Mouse (Mus musculus) mouse embryonic stem cell (cell line): ENCODE results near the gene Plxna4.

ENCODE experiments used
- in situ Hi-C, 2 experiments: fragments of 300-500 bp; cut with MboI; formaldehyde crosslinking; loops; 1 replicate in 1 of 2; 3 replicates in 1 of 2; pipeline ENCODE4 v1.14.3; 2019 to 2020; ENCODE audit warnings: low sequenced_read_pairs in 2 of 2, low pct_unique_long_range_greater_than_20kb in 1 of 2, mixed read lengths in 1 of 2; ENCODE audit not compliant: unreplicated experiment in 1 of 2

The Plxna4 gene

DNA sequence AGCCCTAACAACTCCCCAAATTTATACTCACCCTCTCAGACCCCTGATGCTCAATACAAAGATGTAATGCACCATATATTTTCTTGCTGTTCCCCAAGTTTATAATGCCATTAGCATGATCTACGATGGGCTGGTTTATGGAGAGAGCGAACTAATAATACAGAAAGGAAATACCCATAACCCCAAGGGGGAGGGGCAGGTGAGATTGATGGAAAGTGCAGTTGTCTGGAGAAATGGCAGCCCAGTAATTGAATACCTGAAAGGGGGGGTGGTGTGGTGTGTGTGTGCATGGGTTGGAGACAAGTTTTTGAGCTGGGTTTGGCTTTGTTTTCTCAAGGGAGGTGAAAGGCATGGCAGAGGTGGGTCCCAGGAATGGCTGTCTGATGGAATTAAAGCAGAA lies 356.6 kb downstream of the Plxna4 start:
- in situ Hi-C loops = no loop called here

DNA sequence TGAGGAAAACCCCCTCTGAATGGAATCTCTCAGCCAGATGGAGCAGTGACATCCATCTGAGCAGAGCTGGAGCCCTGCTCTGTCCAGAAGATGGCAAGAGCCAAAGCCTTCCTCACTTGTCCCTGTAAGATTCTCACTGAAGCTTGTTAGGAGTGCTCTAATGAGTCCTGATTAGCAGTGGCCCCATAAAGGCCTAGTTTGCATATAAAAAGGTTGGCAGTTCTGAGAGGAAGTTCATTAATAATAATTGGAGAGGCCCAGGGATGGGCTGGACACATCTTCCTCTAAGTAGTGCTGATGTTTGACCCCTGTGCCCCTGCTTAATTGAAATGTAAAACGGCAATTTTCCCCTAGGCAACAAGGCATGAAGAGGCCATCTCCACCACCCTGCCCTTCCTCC lies 361.4 kb downstream of the Plxna4 start:
- in situ Hi-C loops = no loop called here

DNA sequence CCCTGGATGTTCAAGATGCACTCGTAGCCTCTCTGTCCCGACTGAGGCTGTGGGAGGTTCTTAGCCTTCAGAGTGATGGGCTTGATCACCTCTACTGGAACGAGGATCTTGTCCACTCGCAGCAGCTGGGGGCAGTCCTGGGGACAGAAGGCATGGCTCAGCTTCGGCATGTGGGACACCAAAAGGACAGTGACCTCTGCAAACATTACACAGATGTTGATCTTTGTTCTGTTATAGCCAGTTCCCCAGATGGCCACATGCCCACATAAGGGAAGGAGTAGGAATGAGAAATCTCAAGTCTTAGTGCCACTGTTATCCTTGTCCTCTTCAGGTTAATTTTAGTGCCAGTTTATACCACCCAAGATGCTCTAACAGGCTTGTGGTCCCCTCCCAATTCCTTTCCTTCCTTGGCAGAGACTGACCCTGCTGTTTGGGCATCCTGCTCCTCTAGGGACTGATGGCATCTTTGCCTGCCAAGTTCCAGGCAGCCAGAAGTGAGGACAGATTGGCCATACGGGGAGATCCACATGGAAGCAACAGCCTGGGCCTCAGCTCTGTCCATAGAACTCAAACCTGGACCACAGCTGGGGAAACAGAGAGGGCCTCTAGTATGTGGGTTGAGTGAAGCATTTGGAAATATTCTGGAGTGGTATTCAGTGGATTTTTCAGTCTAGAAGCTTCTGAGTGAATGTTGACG lies 363.8 kb downstream of the Plxna4 start:
- in situ Hi-C loops = no loop called here

DNA sequence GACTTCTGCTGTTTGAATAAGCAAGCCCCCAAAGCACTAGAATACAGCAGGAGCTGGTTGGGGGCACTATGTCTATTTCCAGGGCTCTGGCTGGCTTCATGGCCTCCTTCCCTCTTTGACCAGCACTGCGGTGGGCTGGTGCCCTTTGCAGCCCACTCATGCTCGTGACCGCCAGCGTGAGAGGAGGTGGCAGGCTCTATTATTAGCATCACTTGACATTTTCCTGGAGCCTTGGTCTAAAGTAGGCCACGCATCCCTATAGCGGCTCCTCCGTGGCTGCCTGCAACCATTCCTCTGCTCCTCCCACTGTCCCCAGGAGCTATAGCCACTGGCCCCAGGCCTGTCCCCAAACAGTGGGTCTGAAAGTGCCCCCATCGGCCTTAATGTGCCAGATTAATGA lies 367.2 kb downstream of the Plxna4 start:
- in situ Hi-C loops = no loop called here

DNA sequence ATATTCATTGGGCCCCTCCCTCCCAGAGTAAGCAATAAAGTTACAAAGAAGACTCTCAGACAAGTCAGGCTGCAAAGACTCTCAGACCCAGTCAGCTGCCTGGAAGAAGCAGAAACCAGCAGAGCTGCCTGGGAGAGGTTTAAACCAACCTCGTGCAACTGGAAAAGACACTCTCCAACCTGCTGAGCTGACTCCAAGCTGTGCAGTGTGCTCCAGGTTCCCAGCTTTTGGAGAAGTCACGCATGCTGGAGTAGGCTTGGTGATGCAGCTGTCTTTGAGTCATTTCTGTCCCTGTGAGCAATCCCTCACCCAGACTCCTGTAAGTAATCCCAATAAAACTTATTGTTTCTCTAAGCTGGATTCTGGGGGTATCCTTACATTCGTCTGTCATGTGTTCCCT lies 369.4 kb downstream of the Plxna4 start:
- in situ Hi-C loops = no loop called here

DNA sequence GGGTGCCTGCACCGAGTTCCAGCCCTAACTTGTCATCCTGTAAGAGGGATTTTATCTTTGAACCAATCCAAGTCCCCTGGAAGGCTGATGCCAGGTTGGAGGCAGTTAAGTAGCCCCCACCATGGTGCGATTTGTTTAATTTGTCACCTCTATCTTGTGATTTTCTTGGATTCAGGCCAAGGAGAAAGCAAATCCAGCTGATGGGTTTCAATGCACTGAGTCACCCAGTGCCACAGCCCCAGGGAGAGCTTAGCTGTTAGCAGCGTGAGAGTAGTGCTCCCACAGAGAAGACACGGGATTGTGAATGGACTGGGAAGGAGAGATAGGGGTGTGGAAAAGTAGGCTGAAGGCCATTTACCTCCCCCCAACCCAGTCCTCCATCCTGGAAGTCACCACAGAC lies 375.6 kb downstream of the Plxna4 start:
- in situ Hi-C loops = no loop called here

DNA sequence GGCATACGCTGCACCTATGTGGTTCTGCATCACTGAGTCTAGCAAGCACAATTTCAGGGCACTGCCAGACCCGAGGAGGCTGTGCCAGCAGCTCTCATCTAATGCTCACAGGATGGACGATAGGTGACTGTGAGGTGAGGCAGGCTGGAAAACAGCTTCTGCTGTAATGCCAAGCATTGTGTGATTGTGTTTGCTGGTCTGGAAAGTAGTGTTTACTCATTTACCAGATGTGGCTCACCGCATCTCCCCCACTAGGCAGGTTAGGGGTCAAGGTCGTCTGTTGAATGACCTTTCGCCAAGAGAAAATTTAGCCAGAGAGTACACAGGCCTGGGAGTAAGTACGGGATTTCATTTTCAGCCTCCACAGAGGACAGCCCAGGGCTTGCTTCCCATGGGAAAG lies 377.9 kb downstream of the Plxna4 start:
- in situ Hi-C loops = no loop called here

DNA sequence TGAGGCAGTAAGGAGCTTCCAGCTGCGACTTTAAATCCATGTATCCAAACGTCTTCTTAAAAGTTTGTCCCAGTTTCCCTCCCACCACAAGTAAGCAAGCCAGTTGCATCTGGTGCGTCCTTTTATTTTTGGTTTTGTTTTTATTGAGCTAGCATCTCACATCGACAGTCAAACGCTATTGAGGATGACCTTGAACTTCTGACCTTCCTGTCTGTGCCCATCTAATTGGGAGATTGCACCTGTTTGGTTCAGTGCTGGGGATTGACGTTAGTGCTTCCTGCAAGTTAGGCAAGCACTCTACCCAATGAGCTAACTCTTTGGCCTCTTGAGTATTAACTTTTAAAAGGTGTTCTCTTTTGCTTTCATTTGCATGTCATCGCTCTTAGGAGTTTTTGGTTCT lies 379.0 kb downstream of the Plxna4 start:
- in situ Hi-C loops = no loop called here

DNA sequence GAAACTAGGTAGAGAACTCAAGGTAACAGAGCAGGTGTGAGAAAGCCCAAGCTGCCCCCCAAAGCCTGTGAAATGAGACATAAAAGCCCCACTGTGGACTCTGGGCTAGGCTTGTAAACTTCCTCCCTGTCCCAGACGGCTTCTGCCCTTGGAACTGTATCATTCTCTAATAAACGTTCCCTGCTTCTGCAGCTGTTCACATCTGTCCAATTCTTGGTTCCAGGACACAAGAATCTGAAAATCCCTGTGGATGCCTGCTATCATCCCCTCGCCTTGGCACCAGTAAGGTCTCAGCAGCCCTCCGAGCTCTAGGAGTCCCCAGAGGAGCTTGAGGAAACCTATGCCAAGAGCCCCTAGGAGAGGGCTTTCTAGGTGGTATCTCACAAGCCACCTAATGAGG lies 383.7 kb downstream of the Plxna4 start:
- in situ Hi-C loops = no loop called here

DNA sequence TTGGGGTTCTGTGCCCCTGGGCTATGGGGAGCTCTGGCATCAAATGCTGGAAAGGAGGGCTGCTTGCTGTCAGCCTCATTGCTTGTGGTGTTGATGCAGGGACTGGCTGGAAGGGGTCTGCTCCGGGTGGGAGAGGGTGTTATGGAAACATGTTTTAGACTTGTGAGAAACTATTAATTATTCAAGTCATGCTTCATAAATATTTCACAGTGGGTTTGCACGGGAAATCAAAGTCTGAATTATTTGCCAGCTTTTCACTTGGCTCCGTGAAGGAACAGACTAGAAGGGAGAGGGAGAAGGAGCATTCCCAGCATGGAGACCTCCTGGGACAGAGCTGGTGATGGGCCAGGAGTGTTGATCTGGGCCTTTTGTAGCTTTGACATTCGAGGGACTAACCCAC lies 384.6 kb downstream of the Plxna4 start:
- in situ Hi-C loops = no loop called here

DNA sequence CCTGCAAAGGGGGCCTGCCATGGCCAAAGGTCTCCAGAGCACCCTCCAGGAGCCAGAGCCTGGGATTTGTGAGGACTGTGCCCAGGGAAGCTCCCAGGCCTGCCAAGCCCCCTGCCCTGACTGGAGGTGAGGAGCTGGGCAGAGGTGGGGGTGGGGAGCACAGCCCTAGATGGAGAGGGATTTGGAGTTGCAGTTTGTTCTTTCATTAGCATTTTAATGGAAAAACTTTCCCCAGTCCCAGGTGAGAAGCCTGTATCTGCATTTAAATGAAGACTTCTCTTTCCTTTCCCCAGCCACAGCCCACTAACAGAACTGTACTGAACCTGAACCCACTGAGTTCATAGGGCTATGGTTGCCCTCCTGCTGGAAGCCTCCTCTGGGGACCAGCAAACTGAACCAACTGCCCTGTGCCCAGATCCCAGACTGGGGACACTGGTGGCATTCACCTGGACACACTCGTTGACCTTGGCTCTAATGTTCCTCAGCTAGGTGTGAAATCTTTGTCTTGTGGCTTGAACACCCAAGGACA lies 385.3 kb downstream of the Plxna4 start:
- in situ Hi-C loops = no loop called here

DNA sequence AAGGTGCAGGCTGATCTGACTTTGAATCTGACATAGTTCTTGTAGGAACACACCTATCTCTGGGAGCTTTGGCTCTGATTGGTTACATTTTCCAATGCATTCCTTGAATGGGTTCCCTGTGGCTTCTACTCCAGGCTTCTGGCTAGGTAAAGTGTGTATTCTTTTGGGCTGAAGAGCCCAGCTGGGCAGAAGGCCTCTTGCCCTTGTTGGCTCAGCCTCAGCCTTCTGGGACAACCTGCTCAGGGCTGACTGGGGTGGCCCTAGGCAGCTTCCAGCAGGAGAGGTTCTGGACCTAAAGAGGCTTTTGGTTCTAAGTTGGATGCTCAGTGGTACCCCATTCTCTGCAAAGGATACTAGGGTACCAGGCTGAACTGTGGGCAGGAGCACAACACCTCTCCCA lies 386.5 kb downstream of the Plxna4 start:
- in situ Hi-C loops = no loop called here

DNA sequence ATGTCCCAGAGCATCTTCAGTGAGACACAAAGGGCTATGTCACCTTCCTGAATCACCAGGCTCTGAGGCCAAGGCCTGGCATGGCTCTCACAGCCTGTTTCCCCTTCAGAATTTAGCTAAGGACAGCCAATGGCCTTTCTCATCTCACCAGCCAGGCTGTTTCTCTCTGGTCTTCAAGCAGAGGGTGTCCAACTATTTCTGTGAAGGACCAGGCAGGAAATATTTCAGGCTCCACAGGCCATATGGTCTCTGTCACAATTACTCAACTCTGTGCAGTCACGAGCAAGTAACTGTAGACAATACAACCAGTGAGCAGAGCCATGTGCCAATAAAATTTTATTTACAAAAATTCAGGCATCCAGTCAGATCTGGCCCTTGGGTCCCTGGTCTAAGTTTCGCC lies 388.4 kb downstream of the Plxna4 start:
- in situ Hi-C loops = no loop called here

DNA sequence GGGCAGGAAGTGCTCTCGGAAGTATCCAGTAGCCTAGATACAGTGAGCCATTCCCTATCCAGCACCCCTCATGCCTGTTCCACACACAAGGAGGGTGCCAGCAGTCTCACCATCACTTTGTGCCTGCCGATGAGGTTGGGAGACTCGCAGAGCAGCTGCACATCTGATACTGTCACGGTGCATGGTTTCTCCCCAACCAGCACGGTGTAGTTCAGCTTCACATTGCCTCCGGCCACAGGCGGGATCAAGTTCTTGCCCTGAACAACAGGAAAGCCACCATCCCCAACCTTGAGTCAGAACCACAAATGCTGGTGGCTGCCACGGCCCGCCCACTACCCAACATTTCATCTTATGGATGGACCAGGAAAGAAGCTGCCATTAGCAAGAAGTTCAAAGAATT lies 391.1 kb downstream of the Plxna4 start:
- in situ Hi-C loops = no loop called here

DNA sequence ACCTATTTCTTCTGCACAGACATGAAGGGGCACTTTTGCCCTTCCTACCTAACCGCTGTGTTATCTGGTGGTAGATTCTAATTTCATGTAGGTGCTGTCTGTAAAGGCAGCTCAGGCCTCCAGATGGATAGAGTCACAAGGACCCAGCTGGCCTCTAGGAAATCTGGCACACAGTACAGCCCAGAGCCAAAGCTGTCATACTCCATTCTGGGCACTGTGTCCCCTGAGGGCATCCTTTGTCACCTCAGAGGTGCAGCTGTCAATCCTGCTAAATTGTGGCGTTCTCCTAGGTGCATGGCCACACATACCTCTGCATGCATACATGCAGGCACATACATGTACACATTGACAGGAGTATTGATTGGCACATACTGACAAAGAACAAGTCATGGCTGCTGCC lies 394.9 kb downstream of the Plxna4 start:
- in situ Hi-C loops = no loop called here

DNA sequence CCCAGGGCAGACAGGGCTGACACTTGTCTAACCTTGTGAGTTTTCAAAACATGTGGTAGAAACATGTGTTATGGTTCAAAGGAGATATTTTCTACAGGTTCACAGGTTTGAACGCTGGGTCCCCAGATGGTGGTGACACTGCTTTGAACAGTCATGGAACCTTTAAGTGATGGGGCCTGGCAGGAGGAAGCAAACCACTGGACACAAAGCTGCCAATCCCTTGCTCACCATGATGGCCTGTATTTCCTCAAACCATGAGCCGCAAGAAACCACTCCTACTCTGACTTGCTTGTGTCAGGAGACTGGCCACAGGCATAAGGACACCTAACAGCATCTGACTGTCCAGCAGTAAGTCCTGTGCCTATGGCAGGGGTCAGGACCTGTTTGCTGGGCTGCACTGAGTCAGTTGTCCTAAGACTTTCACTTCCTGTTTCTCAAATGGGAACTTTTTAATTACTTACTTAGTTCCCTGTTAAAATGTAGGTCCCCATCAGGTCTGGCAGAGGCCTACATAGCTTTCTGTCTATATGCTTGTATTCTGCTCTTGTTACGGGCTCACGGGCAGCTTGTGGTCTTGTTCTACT lies 403.5 kb downstream of the Plxna4 start:
- in situ Hi-C loops = no loop called here

DNA sequence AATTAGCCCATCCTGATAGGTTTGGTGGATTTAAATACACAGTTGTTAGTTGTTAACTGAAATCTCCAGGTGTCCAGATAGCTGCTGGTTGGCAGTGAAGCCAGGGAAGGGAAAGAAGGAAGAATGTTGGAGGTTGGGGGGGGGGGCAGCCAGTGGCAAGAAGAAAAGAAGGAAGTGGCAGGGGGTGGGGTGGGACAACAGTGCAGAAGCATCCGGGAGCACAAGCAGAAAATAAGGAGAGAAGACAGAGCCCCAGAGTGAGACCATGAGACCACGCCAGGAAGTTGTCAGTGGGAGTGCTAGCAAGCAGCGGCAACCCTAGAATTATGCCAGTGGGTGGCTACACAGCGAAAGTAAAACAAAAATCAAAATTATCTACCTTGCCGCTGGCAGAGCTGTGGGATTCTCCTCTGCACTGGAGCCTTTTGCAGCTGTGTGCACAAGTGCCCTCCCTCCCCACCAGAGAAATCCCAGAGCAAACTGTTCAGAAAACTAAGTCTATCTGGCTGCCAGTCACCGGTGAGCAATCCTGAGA lies 404.3 kb downstream of the Plxna4 start:
- in situ Hi-C loops = no loop called here

DNA sequence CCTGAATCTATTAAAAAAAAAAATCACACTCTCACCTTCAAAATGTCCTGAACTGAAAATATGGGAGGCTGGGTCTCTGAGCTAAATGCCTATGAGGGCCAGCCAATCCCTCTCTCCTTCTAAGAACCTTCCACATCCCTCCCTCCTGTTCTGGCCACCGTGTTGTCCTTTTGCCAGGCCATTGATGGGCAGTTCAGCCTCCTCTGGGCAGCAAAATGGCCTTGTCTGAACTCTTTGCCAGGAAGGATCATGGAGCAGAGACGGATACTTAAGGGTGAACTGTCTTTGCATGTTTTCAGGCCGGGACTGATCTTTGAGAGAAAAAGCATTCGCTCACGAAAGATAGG lies 408.0 kb downstream of the Plxna4 start:
- in situ Hi-C loops = no loop called here

DNA sequence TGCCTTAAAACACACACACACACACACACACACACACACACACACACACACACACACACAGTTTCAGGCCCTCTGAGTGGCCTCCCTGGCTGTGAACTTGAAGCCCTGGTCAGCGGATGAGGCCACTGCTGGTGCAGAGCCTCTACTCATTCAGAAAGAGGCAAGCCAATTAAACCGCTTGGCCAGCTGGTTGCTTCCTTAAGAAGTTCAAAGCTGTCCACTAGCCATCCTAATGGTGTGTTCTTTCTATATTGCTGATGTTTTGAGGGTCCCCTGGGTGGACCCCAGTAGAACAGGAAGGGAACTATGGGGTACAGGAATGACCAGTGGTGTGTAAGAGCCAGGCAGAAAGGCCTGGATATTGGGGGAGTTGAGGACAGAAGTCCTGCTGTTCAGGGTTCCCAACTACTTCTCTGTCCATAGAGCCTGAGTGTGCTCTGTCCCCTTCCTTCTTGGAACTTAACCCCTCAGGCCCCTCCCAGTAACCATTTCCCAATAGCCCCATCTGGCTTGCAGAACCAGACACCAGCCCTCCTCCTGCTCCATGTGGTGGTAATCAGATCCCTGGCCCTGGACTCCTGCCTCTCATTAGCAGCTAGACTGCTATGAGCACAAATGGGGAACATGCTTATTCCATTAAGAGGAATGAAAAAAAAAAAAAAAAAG lies 408.5 kb downstream of the Plxna4 start:
- in situ Hi-C loops = no loop called here

DNA sequence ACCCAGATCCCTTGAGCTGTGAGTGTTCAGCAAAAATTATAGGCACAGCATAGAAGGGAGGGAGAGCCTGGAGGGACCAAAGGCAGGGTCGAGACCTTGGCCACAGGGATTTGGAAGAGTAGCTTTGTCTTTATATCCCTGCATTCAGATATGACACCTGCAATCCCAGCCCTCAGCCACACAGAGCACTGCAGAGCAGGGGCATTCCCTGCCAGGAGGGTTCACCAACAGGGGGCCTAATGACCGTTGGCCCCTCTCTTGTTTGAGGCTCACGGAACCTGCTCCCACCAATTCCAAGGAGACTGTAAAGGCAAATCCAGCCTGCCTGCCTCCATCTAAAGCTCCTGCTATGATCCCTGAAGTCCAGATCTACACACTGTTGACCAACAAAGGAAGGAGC lies 410.1 kb downstream of the Plxna4 start:
- in situ Hi-C loops = no loop called here
